Mouse (Mus musculus): ENCODE measurements around the gene Dock8.

GRCm38 (mm10) chr19:25022766-25023165, 23.4 kb downstream of the Dock8 start:
- no peak for TF ChIP-seq POLR2A (IDR thresholded peaks at IDR 0.05; ENCODE audit: low read depth, low read length)
- no peak for TF ChIP-seq ZC3H11A (IDR thresholded peaks at IDR 0.05; ENCODE audit: low read depth, low read length)
- no peak for TF ChIP-seq CTCF (conservative IDR thresholded peaks at IDR 0.05 in 1 of 2, IDR thresholded peaks at IDR 0.05 in 1 of 2; ENCODE audit: low read depth in 2 of 2, low read length in 2 of 2)
